Mouse (Mus musculus): ENCODE data around the gene Lman1l. TPM values are rescaled to one million over a fixed set of nuclear protein-coding genes. Genes with fewer than 3 reads are reported as not detected.

Gene Lman1l
- polyA plus RNA-seq, 1 experiment from 2014 or later: not detected

DNA sequence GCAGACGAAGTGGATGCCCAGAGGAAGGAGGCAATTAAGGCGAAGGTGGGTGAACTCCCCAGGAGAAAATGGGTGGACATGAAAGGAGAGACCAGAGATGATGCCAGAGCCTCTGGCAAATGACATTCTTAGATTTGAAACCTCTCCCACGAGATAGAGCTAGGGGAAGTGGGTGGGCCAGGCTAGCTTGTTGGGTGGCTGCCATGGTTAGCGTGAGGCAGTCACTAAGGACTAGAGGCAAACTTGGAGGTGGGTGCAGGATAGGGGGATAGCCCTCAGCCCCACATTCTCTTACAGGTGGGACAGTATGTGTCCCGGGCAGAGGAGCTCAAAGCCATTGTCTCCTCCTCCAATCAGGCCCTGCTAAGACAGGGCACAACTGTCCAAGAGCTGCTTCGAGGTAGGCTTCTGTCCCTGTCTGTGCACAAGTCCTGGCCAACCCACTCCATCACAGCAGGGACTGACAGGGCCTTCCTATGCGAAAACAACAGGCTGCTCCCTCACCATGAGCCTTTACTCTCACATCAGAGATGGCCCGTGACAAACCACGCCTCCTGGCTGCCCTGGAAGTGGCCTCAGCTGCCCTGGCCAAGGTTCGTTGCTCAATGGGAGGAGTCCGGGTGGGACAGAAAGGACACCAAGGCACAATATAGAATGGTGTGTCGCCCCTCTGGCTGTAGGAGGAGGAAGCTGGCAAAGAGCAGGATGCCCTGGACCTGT, 27.0 kb downstream of the Lman1l start:
- H3K27me3 ChIP-seq (replicated peaks; ENCODE audit: control insufficient read depth, insufficient read depth, low read length): no peaks in the 10 kb centered on the region
- H3K4me1 ChIP-seq (replicated peaks; ENCODE audit: control insufficient read depth, insufficient read depth, low read length): no peaks in the 10 kb centered on the region; the same call in 1 of the 2 replicates
- no peak for DNase-seq (ENCODE audit: low spot score)
- no peak overlapping the region for H3K9ac ChIP-seq (ENCODE audit: low read length)
- peaks cover 32% of the 10 kb centered on the region for H3K36me3 ChIP-seq (ENCODE audit: control insufficient read depth, insufficient read depth, low read length)
- no peak overlapping the region for H3K27ac ChIP-seq (ENCODE audit: low read depth)
- no peak overlapping the region for H3K4me2 ChIP-seq (ENCODE audit: low read length)
- no peaks in the 10 kb centered on the region for H3K9me3 ChIP-seq (ENCODE audit: control insufficient read depth, low read length)
- ATAC-seq (replicated peaks; ENCODE audit: low FRiP score, low TSS enrichment, low read depth): no peak
- 61% methylated on average over 12 of the region's 12 CpGs for WGBS
- H3K4me3 ChIP-seq (ENCODE audit: low read depth, low read length): no peak overlapping the region

GRCm38 (mm10) chr9:57590726-57591125, 29.8 kb downstream of the Lman1l start:
- Histone ChIP-seq H3K4me1 (replicated peaks; ENCODE audit: control insufficient read depth, insufficient read depth, low read length) (no peaks in the 10 kb centered on the region; the same call in 1 of the 2 replicates), H3K4me2 (ENCODE audit: low read length) (no peak overlapping the region), H3K27ac (ENCODE audit: low read depth) (no peak overlapping the region), H3K9ac (ENCODE audit: low read length) (no peak overlapping the region), H3K27me3 (replicated peaks; ENCODE audit: control insufficient read depth, insufficient read depth, low read length) (no peaks in the 10 kb centered on the region), H3K9me3 (ENCODE audit: control insufficient read depth, low read length) (no peaks in the 10 kb centered on the region), H3K36me3 (ENCODE audit: control insufficient read depth, insufficient read depth, low read length) (peaks cover 51% of the 10 kb centered on the region), H3K4me3 (ENCODE audit: low read depth, low read length) (no peak overlapping the region)
- WGBS: 29% methylated on average over 5 of the region's 5 CpGs
- no peak for DNase-seq (ENCODE audit: low spot score)
- ATAC-seq (replicated peaks; ENCODE audit: low FRiP score, low TSS enrichment, low read depth): no peak

GRCm38 (mm10) chr9:57589224-57590126, 31.1 kb downstream of the Lman1l start, which contains the start of gene Ulk3:
Gene Ulk3 (plus strand): TSS chr9:57589452.
- Histone ChIP-seq H3K4me3 (ENCODE audit: low read depth, low read length) (peak within 1 kb of the TSS; percentile 81), H3K4me1 (replicated peaks; ENCODE audit: control insufficient read depth, insufficient read depth, low read length) (no peaks in the 10 kb centered on the region; the same call in 1 of the 2 replicates), H3K9me3 (ENCODE audit: control insufficient read depth, low read length) (no peaks in the 10 kb centered on the region), H3K4me2 (ENCODE audit: low read length) (peak within 1 kb of the TSS; percentile 86), H3K27ac (ENCODE audit: low read depth) (peak within 1 kb of the TSS; percentile 76), H3K9ac (ENCODE audit: low read length) (peak within 1 kb of the TSS; percentile 67), H3K27me3 (replicated peaks; ENCODE audit: control insufficient read depth, insufficient read depth, low read length) (no peaks in the 10 kb centered on the region), H3K36me3 (ENCODE audit: control insufficient read depth, insufficient read depth, low read length) (peaks cover 49% of the 10 kb centered on the region)
- DNase-seq (ENCODE audit: low spot score): peak; percentile 88
- WGBS: under 1% methylated on average over 58 of the region's 58 CpGs
- peak; percentile 86 for ATAC-seq (replicated peaks; ENCODE audit: low FRiP score, low TSS enrichment, low read depth)

DNA sequence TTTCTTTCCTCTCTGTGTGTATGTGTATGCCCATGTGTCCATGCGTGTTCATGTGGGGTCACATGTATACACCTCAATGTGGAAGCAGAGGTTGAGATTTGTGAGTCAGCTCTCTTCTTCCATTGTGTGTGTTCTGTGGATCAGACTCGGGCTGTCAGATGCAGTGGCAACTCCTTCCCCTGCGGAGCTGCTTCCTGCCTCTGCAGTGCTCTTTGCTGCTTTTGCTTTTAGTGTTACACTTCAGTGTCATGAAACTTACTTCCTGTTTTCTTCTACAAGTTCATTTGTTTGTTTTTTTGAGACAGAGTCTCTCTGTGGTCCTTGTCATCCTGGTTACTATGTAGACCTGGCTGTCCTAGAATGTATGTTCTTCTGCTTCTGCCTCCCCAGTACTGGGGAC, 35.6 kb downstream of the Lman1l start:
- no peak for DNase-seq (ENCODE audit: low spot score)
- no peak overlapping the region for H3K4me3 ChIP-seq (ENCODE audit: low read depth, low read length)
- WGBS: 91% methylated on average over 3 of the region's 3 CpGs
- H3K27ac ChIP-seq (ENCODE audit: low read depth): no peak overlapping the region
- peaks cover 72% of the 10 kb centered on the region for H3K36me3 ChIP-seq (ENCODE audit: control insufficient read depth, insufficient read depth, low read length)
- no peaks in the 10 kb centered on the region for H3K27me3 ChIP-seq (replicated peaks; ENCODE audit: control insufficient read depth, insufficient read depth, low read length)
- H3K9me3 ChIP-seq (ENCODE audit: control insufficient read depth, low read length): no peaks in the 10 kb centered on the region
- no peak for ATAC-seq (replicated peaks; ENCODE audit: low FRiP score, low TSS enrichment, low read depth)
- no peaks in the 10 kb centered on the region; the same call in 1 of the 2 replicates for H3K4me1 ChIP-seq (replicated peaks; ENCODE audit: control insufficient read depth, insufficient read depth, low read length)
- H3K4me2 ChIP-seq (ENCODE audit: low read length): no peak overlapping the region
- no peak overlapping the region for H3K9ac ChIP-seq (ENCODE audit: low read length)

DNA sequence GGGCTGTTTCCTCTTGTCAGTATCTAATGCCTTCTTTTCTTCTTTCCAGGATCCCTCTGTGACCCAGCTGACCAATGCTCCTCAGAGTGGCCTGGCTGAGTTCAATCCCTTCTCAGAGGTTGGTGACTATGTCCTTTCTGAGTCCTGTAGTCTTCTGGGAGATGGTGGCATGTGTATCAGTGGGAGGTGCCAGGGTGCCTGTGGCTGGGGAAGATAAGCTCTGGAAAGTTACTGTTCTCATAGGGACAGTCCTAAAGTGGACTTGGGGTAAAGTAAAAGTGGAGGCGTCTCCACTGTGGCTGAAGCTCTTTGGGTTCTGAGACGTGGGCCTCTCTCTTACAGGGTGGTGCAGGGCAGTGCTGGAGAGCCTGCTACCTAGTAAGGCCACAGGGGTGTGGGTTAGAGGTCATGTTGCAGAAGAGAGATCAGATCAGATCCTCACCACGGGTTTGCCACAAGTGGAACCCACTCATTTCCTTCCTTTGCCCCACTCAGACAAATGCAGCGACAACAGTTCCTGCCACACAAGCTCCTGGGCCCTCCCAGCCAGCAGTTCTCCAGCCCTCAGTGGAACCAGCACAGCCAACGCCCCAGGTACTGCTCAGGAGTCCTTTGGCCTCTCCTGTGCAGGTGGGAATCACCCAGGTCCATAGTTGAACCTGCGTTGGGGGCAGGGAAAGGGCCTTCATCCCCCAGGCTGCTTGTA, 43.3 kb downstream of the Lman1l start:
- Histone ChIP-seq H3K4me3 (ENCODE audit: low read depth, low read length) (no peak overlapping the region), H3K4me1 (replicated peaks; ENCODE audit: control insufficient read depth, insufficient read depth, low read length) (no peaks in the 10 kb centered on the region), H3K4me2 (ENCODE audit: low read length) (no peak overlapping the region), H3K9ac (ENCODE audit: low read length) (no peak overlapping the region), H3K27ac (ENCODE audit: low read depth) (no peak overlapping the region), H3K27me3 (replicated peaks; ENCODE audit: control insufficient read depth, insufficient read depth, low read length) (no peaks in the 10 kb centered on the region), H3K9me3 (ENCODE audit: control insufficient read depth, low read length) (no peaks in the 10 kb centered on the region), H3K36me3 (ENCODE audit: control insufficient read depth, insufficient read depth, low read length) (peaks cover 56% of the 10 kb centered on the region)
- ATAC-seq (replicated peaks; ENCODE audit: low FRiP score, low TSS enrichment, low read depth): no peak
- 83% methylated on average over 6 of the region's 6 CpGs for WGBS
- DNase-seq (ENCODE audit: low spot score): no peak

GRCm38 (mm10) chr9:57575577-57575976, 45.0 kb downstream of the Lman1l start:
- WGBS: 71% methylated on average over 3 of the region's 3 CpGs
- H3K9ac ChIP-seq (ENCODE audit: low read length): no peak overlapping the region
- H3K36me3 ChIP-seq (ENCODE audit: control insufficient read depth, insufficient read depth, low read length): peaks cover 51% of the 10 kb centered on the region
- H3K9me3 ChIP-seq (ENCODE audit: control insufficient read depth, low read length): no peaks in the 10 kb centered on the region
- H3K27ac ChIP-seq (ENCODE audit: low read depth): no peak overlapping the region
- H3K4me3 ChIP-seq (ENCODE audit: low read depth, low read length): no peak overlapping the region
- DNase-seq (ENCODE audit: low spot score): no peak
- no peak for ATAC-seq (replicated peaks; ENCODE audit: low FRiP score, low TSS enrichment, low read depth)
- no peaks in the 10 kb centered on the region for H3K4me1 ChIP-seq (replicated peaks; ENCODE audit: control insufficient read depth, insufficient read depth, low read length)
- H3K27me3 ChIP-seq (replicated peaks; ENCODE audit: control insufficient read depth, insufficient read depth, low read length): no peaks in the 10 kb centered on the region
- no peak overlapping the region for H3K4me2 ChIP-seq (ENCODE audit: low read length)

DNA sequence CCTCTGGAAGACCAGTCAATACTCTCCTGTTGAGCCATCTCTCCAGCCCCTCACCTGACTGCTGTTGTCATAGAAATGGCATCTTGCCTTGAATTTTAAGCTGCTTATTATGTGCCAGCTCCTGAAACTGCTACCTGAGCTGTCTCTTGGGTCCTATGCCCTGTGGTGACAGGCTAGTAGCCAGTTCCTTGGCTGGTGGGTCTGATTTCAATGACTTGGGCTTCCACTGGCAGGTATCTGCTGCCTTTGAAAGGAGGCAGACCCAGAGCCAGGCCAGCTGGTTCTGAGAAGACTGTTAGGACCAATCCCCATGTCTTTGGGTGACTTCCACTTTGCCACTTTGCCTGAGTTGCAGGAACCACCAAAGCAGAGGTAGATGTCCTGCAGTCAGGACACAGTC, 46.2 kb downstream of the Lman1l start:
- no peak for DNase-seq (ENCODE audit: low spot score)
- H3K27ac ChIP-seq (ENCODE audit: low read depth): no peak overlapping the region
- H3K9ac ChIP-seq (ENCODE audit: low read length): no peak overlapping the region
- H3K4me1 ChIP-seq (replicated peaks; ENCODE audit: control insufficient read depth, insufficient read depth, low read length): no peaks in the 10 kb centered on the region
- H3K27me3 ChIP-seq (replicated peaks; ENCODE audit: control insufficient read depth, insufficient read depth, low read length): no peaks in the 10 kb centered on the region
- H3K36me3 ChIP-seq (ENCODE audit: control insufficient read depth, insufficient read depth, low read length): peaks cover 45% of the 10 kb centered on the region
- no peak overlapping the region for H3K4me2 ChIP-seq (ENCODE audit: low read length)
- ATAC-seq (replicated peaks; ENCODE audit: low FRiP score, low TSS enrichment, low read depth): no peak
- no peak overlapping the region for H3K4me3 ChIP-seq (ENCODE audit: low read depth, low read length)
- no peaks in the 10 kb centered on the region for H3K9me3 ChIP-seq (ENCODE audit: control insufficient read depth, low read length)

DNA sequence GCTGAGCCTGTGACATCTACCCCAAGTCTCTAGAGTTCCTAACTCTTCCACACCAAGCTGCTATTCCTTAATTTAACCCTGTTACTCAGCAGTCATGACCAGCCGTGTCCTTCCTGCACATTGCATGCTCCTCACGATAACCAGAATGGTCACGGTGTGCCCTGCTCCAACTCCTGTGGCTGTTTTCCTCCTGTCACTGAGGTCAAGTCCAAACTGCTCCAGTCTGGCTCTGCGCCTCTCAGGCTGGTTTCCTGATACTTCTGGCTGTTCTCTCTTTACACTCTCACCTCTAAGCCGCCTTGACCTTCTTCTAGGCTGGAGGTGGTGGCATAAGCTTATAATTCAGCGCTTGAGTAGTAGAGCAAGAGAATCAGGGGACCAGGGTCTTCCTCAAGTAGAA, 52.1 kb downstream of the Lman1l start:
- H3K27ac ChIP-seq (ENCODE audit: low read depth): no peak overlapping the region
- 93% methylated on average over 6 of the region's 6 CpGs for WGBS
- H3K9me3 ChIP-seq (ENCODE audit: control insufficient read depth, low read length): no peaks in the 10 kb centered on the region
- no peaks in the 10 kb centered on the region for H3K27me3 ChIP-seq (replicated peaks; ENCODE audit: control insufficient read depth, insufficient read depth, low read length)
- DNase-seq (ENCODE audit: low spot score) (no peak), ATAC-seq (replicated peaks; ENCODE audit: low FRiP score, low TSS enrichment, low read depth) (no peak)
- no peak overlapping the region for H3K4me2 ChIP-seq (ENCODE audit: low read length)
- peaks cover 17% of the 10 kb centered on the region; the same call in 1 of the 2 replicates for H3K4me1 ChIP-seq (replicated peaks; ENCODE audit: control insufficient read depth, insufficient read depth, low read length)
- H3K36me3 ChIP-seq (ENCODE audit: control insufficient read depth, insufficient read depth, low read length): peaks cover 32% of the 10 kb centered on the region
- H3K4me3 ChIP-seq (ENCODE audit: low read depth, low read length): no peak overlapping the region
- H3K9ac ChIP-seq (ENCODE audit: low read length): no peak overlapping the region
